Mouse (Mus musculus) limb, embryonic 15.5 days (tissue): ENCODE data around the gene Hras. TPM values are rescaled to one million over a fixed set of nuclear protein-coding genes. Genes with fewer than 3 reads are reported as not detected.

Source experiments
- ATAC-seq: fragments of 200-750 bp; cut with Nextera tagmentation; 2 replicates; pipeline ENCODE4 v1.8.0; 2017; ENCODE audit warnings: low read depth, moderate TSS enrichment; ENCODE audit not compliant: insufficient number of reproducible peaks, low FRiP score, low TSS enrichment
- H3K27ac ChIP-seq: fragments of 300-500 bp; sonication (generic); 2 replicates; pipeline ENCODE4 v1.5.1; 2015; ENCODE audit warnings: moderate library complexity, mild to moderate bottlenecking, inconsistent platforms
- H3K27me3 ChIP-seq: fragments of 300-500 bp; sonication (generic); 2 replicates; pipeline ENCODE4 v1.6.1; 2015; ENCODE audit warnings: inconsistent platforms
- H3K36me3 ChIP-seq: fragments of 300-500 bp; sonication (generic); 2 replicates; pipeline ENCODE4 v1.6.1; 2015; ENCODE audit warnings: inconsistent platforms
- H3K4me1 ChIP-seq: fragments of 300-500 bp; sonication (generic); 2 replicates; pipeline ENCODE4 v1.6.1; 2015; ENCODE audit warnings: inconsistent platforms
- H3K4me2 ChIP-seq: fragments of 300-500 bp; sonication (generic); 2 replicates; pipeline ENCODE4 v1.6.1; 2015; ENCODE audit warnings: mild to moderate bottlenecking, inconsistent platforms
- H3K4me3 ChIP-seq: fragments of 300-500 bp; sonication (generic); 2 replicates; pipeline ENCODE4 v1.5.1; 2015; ENCODE audit warnings: mild to moderate bottlenecking, inconsistent platforms
- H3K9ac ChIP-seq: fragments of 300-500 bp; sonication (generic); 2 replicates; pipeline ENCODE4 v1.6.1; 2015; ENCODE audit warnings: inconsistent platforms
- H3K9me3 ChIP-seq: fragments of 300-500 bp; sonication (generic); 2 replicates; pipeline ENCODE4 v1.6.1; 2016; ENCODE audit warnings: inconsistent platforms
- WGBS: fragments of 180-500 bp; shearing (Covaris S2); methylation state at CpG from one replicate; pipeline ENCODE4 v1.1.7; 2015; 5-methylcytosine and 5-hydroxymethylcytosine counted together
- polyA plus RNA-seq: library from polyadenylated mRNA; unstranded; fragments of >200 nt; fragmentation: Nextera tagmentation; extraction: Ambion mirVana; gene quantifications from 2 replicates; pipeline ENCODE4 v1.2.1, GENCODE M21; 2015

The Hras gene
- polyA plus RNA-seq, 1 experiment from 2014 or later = 165 TPM

DNA sequence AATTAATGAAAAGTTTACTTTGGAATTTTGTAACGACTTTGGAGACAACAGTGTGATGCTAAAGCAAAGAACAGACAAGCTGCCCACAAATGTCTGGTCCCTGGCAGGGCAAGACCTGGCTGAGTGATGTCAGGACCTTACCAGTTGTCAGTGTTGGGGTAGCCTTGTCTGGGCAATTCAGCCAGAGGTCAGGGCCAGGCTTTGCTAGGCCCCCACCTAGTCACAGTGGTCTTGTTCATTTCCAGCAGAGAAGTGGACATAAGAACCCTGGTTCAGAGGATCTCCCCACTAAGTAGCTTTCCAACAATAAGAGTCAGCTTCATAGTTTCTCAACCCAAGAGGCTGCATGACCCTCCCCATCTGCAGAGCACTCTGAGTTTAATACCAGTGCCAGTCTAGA lies 26.6 kb upstream of the Hras start:
- peak overlapping the region; percentile 67 for H3K4me3 ChIP-seq
- H3K27me3 ChIP-seq = no peaks in the 10 kb centered on the region
- no peak for ATAC-seq
- peaks cover 12% of the 10 kb centered on the region; the same call in 1 of the 2 replicates for H3K36me3 ChIP-seq
- no peak overlapping the region for H3K9ac ChIP-seq
- H3K4me2 ChIP-seq = peak overlapping the region; percentile 82
- 66% methylated on average over 1 of the region's 1 CpGs for whole genome bisulfite sequencing
- H3K4me1 ChIP-seq = peaks cover 64% of the 10 kb centered on the region
- H3K9me3 ChIP-seq = no peaks in the 10 kb centered on the region
- 0 out of 2 replicates have a peak overlapping the region, but pooled peaks have one; percentile 88 for H3K27ac ChIP-seq

DNA sequence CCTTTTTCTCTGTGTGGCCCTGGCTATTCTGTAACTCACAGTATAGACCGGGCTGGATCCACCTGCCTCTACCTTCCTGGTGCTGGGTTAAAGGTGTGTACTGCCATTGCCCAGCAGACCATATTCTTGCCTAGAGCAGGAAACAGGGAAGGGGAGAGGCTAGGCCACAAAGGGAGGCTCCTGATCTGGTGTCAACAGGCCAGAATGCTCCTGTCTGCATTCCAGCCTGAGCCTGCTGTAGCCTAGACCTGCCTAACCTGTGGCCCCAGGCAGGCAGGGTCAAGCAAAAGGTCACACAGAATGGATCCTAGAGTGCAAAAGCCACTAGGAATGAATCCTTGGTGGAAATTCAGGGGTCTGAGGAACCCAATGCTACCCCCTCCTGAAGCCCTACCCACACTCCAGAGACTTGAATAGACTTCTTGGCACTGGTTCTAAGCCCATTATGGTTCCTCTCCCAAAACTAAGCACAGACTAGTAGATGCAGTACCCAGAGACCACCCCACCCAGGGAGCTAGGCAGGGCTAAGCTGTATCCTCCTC lies 25.8 kb upstream of the Hras start:
- H3K4me3 ChIP-seq = no peak overlapping the region
- no peak overlapping the region for H3K9ac ChIP-seq
- WGBS = 92% methylated on average over 1 of the region's 1 CpGs
- H3K36me3 ChIP-seq = peaks cover 12% of the 10 kb centered on the region; the same call in 1 of the 2 replicates
- ATAC-seq = no peak
- peak overlapping the region; percentile 54; the same call in 1 of the 2 replicates for H3K27ac ChIP-seq
- peaks cover 71% of the 10 kb centered on the region for H3K4me1 ChIP-seq
- no peaks in the 10 kb centered on the region for H3K27me3 ChIP-seq
- no peaks in the 10 kb centered on the region for H3K9me3 ChIP-seq
- H3K4me2 ChIP-seq = peak overlapping the region; percentile 82; the same call in 1 of the 2 replicates

DNA sequence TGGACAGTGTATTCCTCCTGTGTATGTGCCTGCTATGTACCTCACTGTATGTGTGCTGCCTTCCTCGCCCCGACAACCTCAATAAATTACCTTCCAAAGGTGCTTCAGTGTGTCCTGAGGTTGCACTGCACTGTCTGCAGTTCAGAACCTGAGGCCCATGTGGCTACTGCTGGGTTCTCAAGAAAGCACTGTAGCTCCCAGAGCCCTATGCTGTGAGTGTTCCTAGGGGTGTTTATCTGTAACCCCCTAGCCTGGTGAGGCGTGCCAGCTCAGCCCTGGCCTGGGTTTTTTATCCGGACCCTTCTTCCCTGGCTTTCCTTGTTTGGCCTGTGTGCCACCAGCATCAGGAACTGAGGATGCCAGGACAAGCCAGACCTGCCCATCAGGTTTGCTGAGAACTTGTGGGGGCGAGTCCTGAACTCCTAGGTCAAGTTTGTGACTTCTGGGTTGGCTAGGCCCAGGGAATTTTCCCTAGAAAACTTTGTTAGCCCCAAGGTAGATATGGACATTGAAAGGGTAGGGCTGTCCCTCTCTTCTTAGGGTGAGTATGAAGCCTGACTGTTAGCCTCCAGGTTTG lies 24.8 kb upstream of the Hras start:
- WGBS = 71% methylated on average over 5 of the region's 5 CpGs
- Histone ChIP-seq H3K4me3 (no peak overlapping the region), H3K27ac (0 out of 2 replicates have a peak overlapping the region, but pooled peaks have one; percentile 14), H3K4me1 (peaks cover 71% of the 10 kb centered on the region), H3K36me3 (peaks cover 12% of the 10 kb centered on the region; the same call in 1 of the 2 replicates), H3K4me2 (no peak overlapping the region), H3K9ac (no peak overlapping the region), H3K9me3 (no peaks in the 10 kb centered on the region), H3K27me3 (no peaks in the 10 kb centered on the region)
- no peak for ATAC-seq

DNA sequence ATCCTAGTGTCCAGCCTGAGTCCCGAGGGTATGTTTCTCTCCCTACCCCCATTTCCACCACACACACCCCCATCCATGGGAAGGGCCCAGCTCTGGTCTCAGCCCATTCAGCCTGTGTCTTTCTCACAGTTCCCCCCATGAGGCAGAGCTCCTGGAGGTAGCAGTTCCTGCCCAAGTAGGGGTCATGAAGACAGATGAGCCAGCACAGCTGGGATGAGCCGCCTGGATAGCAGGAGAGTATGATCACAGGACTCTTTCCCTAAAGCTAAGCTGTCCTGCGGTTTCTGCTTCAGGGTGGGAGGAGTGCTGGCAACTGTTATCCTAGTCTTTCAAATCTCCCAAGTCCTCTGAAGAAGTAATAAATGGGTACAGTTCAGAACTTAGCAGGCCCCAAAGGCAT lies 24.3 kb upstream of the Hras start:
- no peak overlapping the region for H3K9ac ChIP-seq
- 0 out of 2 replicates have a peak overlapping the region, but pooled peaks have one; percentile 14 for H3K27ac ChIP-seq
- WGBS = 77% methylated on average over 3 of the region's 3 CpGs
- no peaks in the 10 kb centered on the region for H3K9me3 ChIP-seq
- H3K4me2 ChIP-seq = no peak overlapping the region
- H3K4me3 ChIP-seq = no peak overlapping the region
- no peak for ATAC-seq
- no peaks in the 10 kb centered on the region for H3K27me3 ChIP-seq
- peaks cover 12% of the 10 kb centered on the region; the same call in 1 of the 2 replicates for H3K36me3 ChIP-seq
- H3K4me1 ChIP-seq = peaks cover 71% of the 10 kb centered on the region

- Histone ChIP-seq H3K36me3 (peaks cover 12% of the 10 kb centered on the region; the same call in 1 of the 2 replicates), H3K9ac (no peak overlapping the region), H3K4me2 (peak overlapping the region; percentile 97; the same call in 1 of the 2 replicates), H3K4me1 (peaks cover 64% of the 10 kb centered on the region), H3K27me3 (no peaks in the 10 kb centered on the region), H3K9me3 (no peaks in the 10 kb centered on the region), H3K27ac (peak overlapping the region; percentile 27; the same call in 1 of the 2 replicates), H3K4me3 (no peak overlapping the region; the same call in 1 of the 2 replicates)
- WGBS = 86% methylated on average over 17 of the region's 17 CpGs
- no peak for ATAC-seq
Observed at GRCm38 (mm10) chr7:141217343-141218013, 23.7 kb upstream of the Hras start.

DNA sequence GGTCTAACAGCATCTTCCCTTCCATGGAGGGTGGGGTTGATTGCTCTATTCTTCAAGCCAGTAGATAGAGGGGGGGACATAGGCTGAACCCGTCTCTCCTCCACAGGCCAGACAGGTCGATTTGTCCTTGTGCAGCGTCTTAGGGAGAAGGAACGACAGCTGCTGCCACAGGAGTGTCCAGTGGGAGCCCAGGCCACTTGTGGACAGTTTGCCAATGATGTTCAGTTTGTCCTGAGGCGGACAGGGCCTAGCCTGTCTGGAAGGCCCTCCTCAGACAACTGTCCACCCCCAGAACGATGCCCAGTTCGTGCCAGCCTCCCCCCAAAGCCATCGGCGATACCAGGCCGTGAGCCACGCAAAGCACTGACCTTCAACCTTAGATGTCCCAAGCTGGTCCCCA lies 23.1 kb upstream of the Hras start:
- ATAC-seq = no peak
- peak overlapping the region; percentile 97 for H3K4me2 ChIP-seq
- peaks cover 12% of the 10 kb centered on the region; the same call in 1 of the 2 replicates for H3K36me3 ChIP-seq
- no peaks in the 10 kb centered on the region for H3K9me3 ChIP-seq
- peaks cover 58% of the 10 kb centered on the region for H3K4me1 ChIP-seq
- peak overlapping the region; percentile 72; the same call in 1 of the 2 replicates for H3K4me3 ChIP-seq
- 84% methylated on average over 11 of the region's 11 CpGs for WGBS
- H3K9ac ChIP-seq = no peak overlapping the region
- no peaks in the 10 kb centered on the region for H3K27me3 ChIP-seq
- no peak overlapping the region; the same call in 1 of the 2 replicates for H3K27ac ChIP-seq

GRCm38 (mm10) chr7:141215880-141216733 lies 22.3 kb upstream of the Hras start:
- Histone ChIP-seq H3K9ac (peak overlapping the region; percentile 40), H3K27me3 (no peaks in the 10 kb centered on the region), H3K4me1 (peaks cover 54% of the 10 kb centered on the region), H3K36me3 (peaks cover 12% of the 10 kb centered on the region; the same call in 1 of the 2 replicates), H3K27ac (peak overlapping the region; percentile 83), H3K4me3 (peak overlapping the region; percentile 72), H3K4me2 (peak overlapping the region; percentile 97), H3K9me3 (no peaks in the 10 kb centered on the region)
- peak; percentile 53 for ATAC-seq
- under 1% methylated on average over 42 of the region's 42 CpGs for WGBS

GRCm38 (mm10) chr7:141215101-141215879 lies 21.5 kb upstream of the Hras start, which contains the start of gene Rassf7:
Rassf7 (plus strand) TSS chr7:141215860.
- Histone ChIP-seq H3K27me3 (no peaks in the 10 kb centered on the region), H3K36me3 (peaks cover 12% of the 10 kb centered on the region; the same call in 1 of the 2 replicates), H3K9ac (peak within 1 kb of the TSS; percentile 40), H3K4me2 (peak within 1 kb of the TSS; percentile 97), H3K27ac (peak within 1 kb of the TSS; percentile 84), H3K4me1 (peaks cover 46% of the 10 kb centered on the region), H3K4me3 (peak within 1 kb of the TSS; percentile 72), H3K9me3 (no peaks in the 10 kb centered on the region)
- 1% methylated on average over 41 of the region's 41 CpGs for WGBS
- peak; percentile 90 for ATAC-seq

- 66% methylated on average over 3 of the region's 3 CpGs for WGBS
- Histone ChIP-seq H3K27me3 (no peaks in the 10 kb centered on the region), H3K4me1 (peaks cover 38% of the 10 kb centered on the region), H3K9ac (no peak overlapping the region), H3K36me3 (peaks cover 12% of the 10 kb centered on the region; the same call in 1 of the 2 replicates), H3K9me3 (no peaks in the 10 kb centered on the region), H3K4me3 (no peak overlapping the region), H3K4me2 (no peak overlapping the region), H3K27ac (no peak overlapping the region)
- no peak for ATAC-seq
Observed at GRCm38 (mm10) chr7:141214310-141214709, 20.5 kb upstream of the Hras start.

DNA sequence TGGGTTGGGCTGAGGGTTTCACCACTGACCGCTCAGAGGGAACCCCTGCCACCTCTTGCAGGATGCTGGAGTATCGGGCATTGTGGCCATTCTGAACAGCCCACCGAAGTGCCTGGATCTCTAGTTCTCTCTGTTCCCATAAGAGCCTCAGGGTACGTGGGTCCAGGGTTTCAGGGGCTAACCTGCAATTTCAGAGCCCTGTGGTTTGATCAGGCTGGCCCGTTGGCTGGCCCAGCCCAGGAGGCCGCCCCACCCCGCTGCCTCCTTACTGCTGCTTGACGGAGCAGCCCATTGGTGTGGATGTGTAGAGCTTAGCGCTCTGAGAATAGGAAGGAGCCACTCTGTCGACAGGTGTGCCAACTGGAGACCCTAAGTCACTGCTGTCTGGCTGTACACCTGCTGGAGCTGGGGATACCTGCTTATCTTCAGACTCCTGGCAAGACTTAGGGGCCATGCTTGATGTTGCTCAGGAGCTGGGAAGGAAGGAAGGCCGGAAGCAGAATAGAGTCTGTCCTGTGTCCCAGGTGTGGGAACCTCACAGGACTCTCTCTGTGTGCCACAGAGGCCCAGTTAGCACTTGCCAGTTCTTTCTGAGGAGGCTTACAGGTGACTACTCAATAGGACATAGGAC lies 19.9 kb upstream of the Hras start, which contains the start of gene Lmntd2:
TSS of gene Lmntd2 (minus strand) at position 476 of the 631 bp plus-strand sequence.
- peak within 1 kb of the TSS; percentile 72 for H3K4me3 ChIP-seq
- no peaks in the 10 kb centered on the region for H3K27me3 ChIP-seq
- no peak for ATAC-seq
- H3K36me3 ChIP-seq = peaks cover 6% of the 10 kb centered on the region; the same call in 1 of the 2 replicates
- no peaks in the 10 kb centered on the region for H3K9me3 ChIP-seq
- peaks cover 37% of the 10 kb centered on the region for H3K4me1 ChIP-seq
- 86% methylated on average over 11 of the region's 11 CpGs for WGBS
- peak within 1 kb of the TSS; percentile 97 for H3K4me2 ChIP-seq
- no peak within 1 kb of the TSS; the same call in 1 of the 2 replicates for H3K9ac ChIP-seq
- peak within 1 kb of the TSS; percentile 84 for H3K27ac ChIP-seq
